Comparison of ENCODE assay signal across 9 mouse cellular contexts in genomic region chr15:77904363-77904892, GRCm38 (mm10). TPM values are rescaled to one million over a fixed set of nuclear protein-coding genes. Genes with fewer than 3 reads are reported as not detected.
DNase-seq lines count a peak whose midpoint lies in the region; ATAC-seq lines count a peak whose summit lies in the region.
"Had no signal": no experiment of that assay in that cellular context is flagged by ENCODE, and none has a peak within 500 bp of the region (broad histone marks: within the 10 kb centered on the region; RNA-seq: fewer than 3 reads in every experiment).

No protein-coding gene starts in this region.

- no peaks in the 10 kb centered on the region for H3K9me3 ChIP-seq in heart, embryonic 11.5 days (replicated peaks; ENCODE audit: control insufficient read depth, low read length)

- no peak for ATAC-seq in heart, embryonic 11.5 days (replicated peaks; ENCODE audit: insufficient number of reproducible peaks, low FRiP score, low TSS enrichment)
- peak; percentile 86 for ATAC-seq in CD4-positive, CD25-positive, alpha-beta regulatory T cell, adult 4 months
- ATAC-seq in granulocyte monocyte progenitor cell, adult 5-6 weeks (replicated peaks; ENCODE audit: poor library complexity, severe bottlenecking) = 0 out of 2 replicates have a peak, but pooled peaks have one; percentile 21

- peaks cover 24% of the 10 kb centered on the region for H3K4me1 ChIP-seq in heart, embryonic 11.5 days (ENCODE audit: control insufficient read depth, insufficient read depth, low read length)

- peak overlapping the region; percentile 72 for H3K4me2 ChIP-seq in heart, embryonic 11.5 days

- 0 out of 2 replicates have a peak overlapping the region, but pooled peaks have one; percentile 52 for H3K9ac ChIP-seq in heart, embryonic 11.5 days (ENCODE audit: low read depth, low read length)

- H3K27ac ChIP-seq in heart, embryonic 11.5 days (ENCODE audit: low read depth, low read length) = peak overlapping the region; percentile 93

- no peak overlapping the region for H3K4me3 ChIP-seq in heart, embryonic 11.5 days (ENCODE audit: low read depth, low read length)

- no peak for DNase-seq in heart, postnatal 4 days
- peak; percentile 70 for DNase-seq in naive thymus-derived CD4-positive, alpha-beta T cell, adult 2 months (ENCODE audit: low read depth)
- no peak for DNase-seq in cerebellum, postnatal 25 days
- DNase-seq in layer of hippocampus, adult 18-20 months (ENCODE audit: low spot score in 2 of 2) = no peak
- no peak for DNase-seq in urinary bladder, postnatal 10 days (ENCODE audit: low spot score)
- DNase-seq: right cerebral cortex, postnatal 25 days had no signal

- WGBS in heart, embryonic 11.5 days (ENCODE audit: insufficient replicate concordance) = 22% methylated on average over 12 of the region's 12 CpGs

- H3K27me3 ChIP-seq in heart, embryonic 11.5 days (ENCODE audit: control insufficient read depth, insufficient read depth, low read length) = no peaks in the 10 kb centered on the region

- no peaks in the 10 kb centered on the region for H3K36me3 ChIP-seq in heart, embryonic 11.5 days (ENCODE audit: control insufficient read depth, insufficient read depth, low read length)

RNA-seq across cellular contexts. Expression of gene Txn2, which starts 24.4 kb away (rescaled TPM):
- polyA plus RNA-seq in heart, embryonic 11.5 days (2014; fragmentation: Nextera tagmentation; extraction: Ambion mirVana) = 284 and 293 TPM in 2 replicates
- 100 to 1,000 TPM; 192 to 198 TPM for total RNA-seq in heart, postnatal 4 days (2021)
- polyA plus RNA-seq in CD4-positive, CD25-positive, alpha-beta regulatory T cell, adult 4 months (2017; shearing (Covaris generic)) = 100 to 1,000 TPM; 232 to 276 TPM
- 214 and 226 TPM in 2 replicates for total RNA-seq in granulocyte monocyte progenitor cell, adult 5-6 weeks (2014; fragmentation: Nextera tagmentation)
- 65.7 and 89.0 TPM in 2 replicates for total RNA-seq in granulocyte monocyte progenitor cell, adult 5-6 weeks (2017)
- 100 to 1,000 TPM; 134 to 140 TPM for total RNA-seq in layer of hippocampus, adult 18-20 months (2021)

RNA-seq across cellular contexts. Expression of gene Foxred2, which starts 52.1 kb away (rescaled TPM):
- 1.2 and 1.7 TPM in 2 replicates for polyA plus RNA-seq in heart, embryonic 11.5 days (2014; fragmentation: Nextera tagmentation; extraction: Ambion mirVana)
- under 1 TPM; 0.18 to 0.29 TPM for total RNA-seq in heart, postnatal 4 days (2021)
- polyA plus RNA-seq in CD4-positive, CD25-positive, alpha-beta regulatory T cell, adult 4 months (2017; shearing (Covaris generic)) = 1 to 10 TPM; 2.8 to 4.2 TPM
- 10.1 and 18.2 TPM in 2 replicates for total RNA-seq in granulocyte monocyte progenitor cell, adult 5-6 weeks (2014; fragmentation: Nextera tagmentation)
- 16.0 and 18.5 TPM in 2 replicates for total RNA-seq in granulocyte monocyte progenitor cell, adult 5-6 weeks (2017)
- total RNA-seq in layer of hippocampus, adult 18-20 months (2021) = 1 to 10 TPM; 9.6 to 9.8 TPM

Comparison
In these comparisons a context has a peak if more than half of its experiments do, and no peak if none do; other contexts are left out.
1. RNA of gene Foxred2, which starts 52.1 kb away (total RNA-seq): 10.1 to 18.5 TPM in granulocyte monocyte progenitor cell, adult 5-6 weeks and 9.6 to 9.8 TPM in layer of hippocampus, adult 18-20 months; 0.18 to 0.29 TPM in heart, postnatal 4 days; every median in the first group is over 4 times any median in the second.